Mouse (Mus musculus): ENCODE measurements around the gene Vps16. TPM values are rescaled to one million over a fixed set of nuclear protein-coding genes. Genes with fewer than 3 reads are reported as not detected.
A peak's percentile ranks its signal among the peaks of the same experiment; 100 is the strongest.

Gene Vps16
- polyA plus RNA-seq, 1 experiment = 115 TPM

GRCm38 (mm10) chr2:130421781-130422620 is 2.1 kb upstream of the Vps16 start:
- no peak for DNase-seq (ENCODE audit: extremely low spot score in 1 of 2, low spot score in 1 of 2)

- DNase-seq (ENCODE audit: extremely low spot score in 1 of 2, low spot score in 1 of 2) = peak; percentile 48 to 82
Measured at GRCm38 (mm10) chr2:130423397-130424125, 578 bp upstream of the Vps16 start.

DNA sequence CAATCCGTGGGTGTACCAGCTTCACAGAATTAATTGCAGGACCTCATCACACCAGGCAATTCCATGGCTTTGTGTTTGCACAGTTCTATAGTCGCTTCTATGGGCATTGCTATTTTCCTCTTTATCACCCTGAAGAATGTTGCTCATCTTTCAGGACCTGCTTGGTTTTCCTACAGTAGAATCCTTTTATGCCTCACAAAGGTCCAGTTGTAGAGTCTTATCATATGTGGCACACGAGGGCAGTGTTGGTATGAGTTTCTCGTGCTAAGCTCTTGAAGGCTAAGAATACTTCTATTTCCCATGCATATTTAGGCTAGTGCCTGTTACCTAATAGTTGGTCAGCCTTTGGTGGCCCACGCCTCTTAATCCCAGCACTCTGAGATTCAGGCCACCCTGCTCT is 973 bp downstream of the Vps16 start:
- DNase-seq (ENCODE audit: extremely low spot score in 1 of 2, low spot score in 1 of 2) = peak in 1 of 2 experiments; percentile 10

DNA sequence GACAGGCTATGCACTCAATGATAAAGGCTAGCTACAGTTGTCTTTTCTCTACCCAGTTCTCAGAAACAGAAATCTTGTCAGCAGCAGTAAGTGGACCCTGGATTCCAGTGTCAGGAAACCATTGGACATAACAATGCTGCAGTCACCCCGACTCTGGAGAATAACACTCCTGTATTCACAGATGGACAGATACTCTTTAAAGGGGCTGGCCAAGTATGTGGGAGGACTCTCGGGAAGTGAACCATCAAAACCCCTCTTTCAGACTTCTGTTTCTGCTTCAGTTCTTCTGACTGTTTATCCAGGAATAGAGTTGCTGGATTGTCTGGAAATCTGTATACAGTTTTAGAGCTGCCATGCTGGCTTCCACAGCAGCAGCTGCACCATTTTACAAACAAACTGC is 5.7 kb downstream of the Vps16 start:
- no peak for DNase-seq (ENCODE audit: extremely low spot score in 1 of 2, low spot score in 1 of 2)

GRCm38 (mm10) chr2:130430484-130430883 is 6.3 kb downstream of the Vps16 start:
- DNase-seq (ENCODE audit: extremely low spot score in 1 of 2, low spot score in 1 of 2) = no peak

- DNase-seq (ENCODE audit: extremely low spot score in 1 of 2, low spot score in 1 of 2) = no peak
Measured at GRCm38 (mm10) chr2:130432157-130432556, 8.0 kb downstream of the Vps16 start.

- DNase-seq (ENCODE audit: extremely low spot score in 1 of 2, low spot score in 1 of 2) = peak in 1 of 2 experiments; percentile 84
Measured at GRCm38 (mm10) chr2:130433152-130433551, 9.0 kb downstream of the Vps16 start.

- DNase-seq (ENCODE audit: extremely low spot score in 1 of 2, low spot score in 1 of 2) = no peak
Measured at GRCm38 (mm10) chr2:130436769-130437168, 12.6 kb downstream of the Vps16 start.

- DNase-seq (ENCODE audit: extremely low spot score in 1 of 2, low spot score in 1 of 2) = no peak
Measured at GRCm38 (mm10) chr2:130438861-130439260, 14.7 kb downstream of the Vps16 start.

DNA sequence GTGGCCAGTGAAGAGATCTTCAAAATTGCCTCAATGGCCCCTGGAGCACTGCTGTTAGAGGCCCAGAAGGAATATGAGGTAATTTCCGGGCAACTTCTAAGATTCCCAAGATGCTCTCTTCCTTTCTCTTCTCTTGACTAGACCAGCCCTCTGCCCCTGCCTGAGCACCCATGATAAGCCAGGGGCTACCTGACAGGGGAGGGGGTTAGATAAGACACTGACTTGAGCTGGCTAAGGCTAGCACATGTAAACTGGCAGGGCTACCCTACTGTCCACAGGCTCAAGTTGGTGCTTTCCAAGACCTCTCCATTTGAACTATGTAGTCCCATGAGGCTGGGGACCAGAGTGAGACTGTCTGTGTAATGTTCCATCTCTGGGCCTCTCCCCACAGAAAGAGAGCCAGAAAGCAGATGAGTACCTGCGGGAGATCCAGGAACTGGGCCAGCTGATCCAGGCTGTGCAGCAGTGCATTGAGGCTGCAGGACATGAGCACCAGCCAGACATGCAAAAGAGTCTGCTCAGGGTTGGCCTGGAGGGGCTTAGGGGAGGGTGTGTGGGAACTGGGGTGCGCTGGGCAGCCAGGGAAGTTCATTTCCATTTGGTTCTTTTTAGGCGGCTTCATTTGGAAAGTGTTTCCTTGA is 15.8 kb downstream of the Vps16 start:
- DNase-seq (ENCODE audit: extremely low spot score in 1 of 2, low spot score in 1 of 2) = no peak

DNA sequence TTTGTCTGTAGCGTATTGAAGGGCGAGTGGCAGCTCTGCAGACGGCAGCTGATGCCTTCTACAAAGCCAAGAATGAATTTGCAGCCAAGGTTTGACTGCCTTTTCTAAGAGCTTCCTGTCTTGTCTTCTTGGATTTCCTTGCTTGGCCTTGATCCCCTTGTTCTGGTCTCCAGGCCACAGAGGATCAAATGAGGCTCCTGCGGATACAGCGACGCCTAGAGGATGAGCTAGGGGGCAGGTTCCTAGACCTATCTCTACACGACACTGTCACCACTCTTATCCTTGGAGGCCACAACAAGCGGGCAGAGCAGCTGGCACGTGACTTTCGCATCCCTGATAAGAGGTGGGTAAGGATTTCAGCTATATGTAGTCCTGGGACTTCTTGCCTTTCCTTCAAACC is 18.0 kb downstream of the Vps16 start:
- DNase-seq (ENCODE audit: extremely low spot score in 1 of 2, low spot score in 1 of 2) = no peak

GRCm38 (mm10) chr2:130448449-130448848 is 24.3 kb downstream of the Vps16 start:
- no peak for DNase-seq (ENCODE audit: extremely low spot score in 1 of 2, low spot score in 1 of 2)

DNA sequence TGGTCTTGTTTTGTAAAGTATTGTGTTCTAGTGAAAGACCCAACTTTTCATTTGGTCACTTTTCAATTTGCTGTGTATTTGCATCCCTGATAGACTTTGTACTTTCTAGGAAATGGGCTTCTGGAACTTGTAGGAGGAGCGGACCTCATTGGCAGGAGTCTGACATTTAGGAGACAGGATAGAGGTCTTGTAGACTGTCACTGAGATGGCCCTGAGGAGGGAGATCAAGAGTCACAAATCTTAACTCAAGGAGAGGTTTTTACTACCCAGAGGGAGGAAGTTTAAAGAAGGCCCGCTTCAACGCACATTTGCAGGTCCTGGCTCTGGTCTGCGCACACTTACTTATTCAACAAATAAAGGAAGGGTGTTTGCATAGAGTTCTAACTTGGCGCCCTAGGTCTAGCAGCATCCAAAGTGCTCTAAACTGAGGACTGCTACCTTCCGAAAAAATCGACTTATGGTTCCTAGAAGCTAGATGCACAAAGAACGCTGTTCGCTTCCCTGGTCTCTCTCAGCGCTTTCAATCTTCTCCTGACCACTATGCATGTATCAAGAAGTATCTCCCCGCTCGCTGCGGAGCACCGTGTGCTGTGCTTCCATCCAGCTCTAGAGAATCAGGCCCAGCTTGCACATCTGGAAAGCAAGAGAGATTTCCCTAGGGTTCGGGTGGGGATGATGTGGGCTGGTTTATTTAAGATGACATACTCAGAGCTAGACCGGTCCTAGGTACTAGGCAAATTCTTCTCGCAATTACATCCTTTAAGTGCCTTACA is 25.1 kb downstream of the Vps16 start:
- no peak for DNase-seq (ENCODE audit: extremely low spot score in 1 of 2, low spot score in 1 of 2)

GRCm38 (mm10) chr2:130449794-130450433 is 25.8 kb downstream of the Vps16 start, which contains the start of gene Ptpra:
Gene Ptpra, plus strand, starts transcription at chr2:130450278.
- DNase-seq (ENCODE audit: extremely low spot score in 1 of 2, low spot score in 1 of 2) = peak; percentile 76 to 92

DNA sequence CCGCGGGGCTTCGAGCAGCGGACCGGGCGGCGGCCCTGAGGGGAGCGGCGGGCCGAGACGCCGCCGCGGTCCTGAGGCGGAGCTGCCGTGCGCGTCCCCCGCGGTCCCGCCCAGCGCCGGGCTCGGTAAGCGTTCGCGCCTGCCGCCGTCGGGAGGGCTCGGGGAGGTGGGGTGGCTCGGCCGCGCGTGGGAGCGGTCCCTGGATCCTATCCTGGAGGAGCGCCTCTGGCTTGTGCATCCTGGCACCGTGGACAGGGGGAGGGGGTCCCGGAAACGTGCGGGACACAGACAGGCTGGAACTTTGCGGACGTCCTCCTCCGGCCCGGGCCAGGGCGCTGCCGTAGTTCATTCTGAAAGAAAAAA is 26.3 kb downstream of the Vps16 start:
- DNase-seq (ENCODE audit: extremely low spot score in 1 of 2, low spot score in 1 of 2) = peak in 1 of 2 experiments; percentile 77

GRCm38 (mm10) chr2:130451086-130451726 is 27.1 kb downstream of the Vps16 start:
- DNase-seq (ENCODE audit: extremely low spot score in 1 of 2, low spot score in 1 of 2) = no peak

GRCm38 (mm10) chr2:130451727-130452090 is 27.6 kb downstream of the Vps16 start:
- no peak for DNase-seq (ENCODE audit: extremely low spot score in 1 of 2, low spot score in 1 of 2)

- no peak for DNase-seq (ENCODE audit: extremely low spot score in 1 of 2, low spot score in 1 of 2)
Measured at GRCm38 (mm10) chr2:130452266-130452665, 28.1 kb downstream of the Vps16 start.

DNA sequence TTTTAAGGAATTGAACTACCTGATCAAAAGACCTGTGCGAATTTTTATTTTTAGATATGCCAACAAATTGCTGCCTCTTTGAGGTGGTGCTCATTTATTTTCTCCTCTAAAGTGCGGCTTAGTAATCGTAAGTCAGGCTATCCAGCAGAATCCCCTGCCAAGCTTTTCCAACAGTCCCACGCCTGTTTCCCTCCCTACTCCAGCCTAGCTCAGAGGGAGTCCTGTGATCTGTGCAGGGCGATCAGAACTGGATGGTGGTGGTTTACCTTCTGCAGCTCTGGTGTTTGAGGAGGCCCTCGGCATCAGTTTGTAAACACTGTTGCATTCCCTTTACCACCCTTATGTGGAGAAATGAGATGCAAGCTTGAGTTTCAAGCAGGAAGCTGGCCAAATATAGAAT is 29.3 kb downstream of the Vps16 start:
- DNase-seq (ENCODE audit: extremely low spot score in 1 of 2, low spot score in 1 of 2) = peak in 1 of 2 experiments; percentile 58

All from frontal cortex, adult 2 months (tissue).